Mouse (Mus musculus) lung, adult 10 weeks (tissue): ENCODE data around the gene Gpr35. TPM values are rescaled to one million over a fixed set of nuclear protein-coding genes. Genes with fewer than 3 reads are reported as not detected.

Experiments used
- polyA plus RNA-seq: library from polyadenylated mRNA; stranded (reverse); fragments of 350-450 nt; fragmentation: Illumina TruSeq; extraction: RNeasy Lipid Tissue Mini Kit (QIAGEN cat#74804); gene quantifications from one replicate; pipeline ENCODE4 v1.2.3, GENCODE M21; 2014; ENCODE audit warnings: low read depth, low replicate concordance; ENCODE audit not compliant: insufficient read depth

Gene Gpr35
- polyA plus RNA-seq: 1.8 TPM

DNA sequence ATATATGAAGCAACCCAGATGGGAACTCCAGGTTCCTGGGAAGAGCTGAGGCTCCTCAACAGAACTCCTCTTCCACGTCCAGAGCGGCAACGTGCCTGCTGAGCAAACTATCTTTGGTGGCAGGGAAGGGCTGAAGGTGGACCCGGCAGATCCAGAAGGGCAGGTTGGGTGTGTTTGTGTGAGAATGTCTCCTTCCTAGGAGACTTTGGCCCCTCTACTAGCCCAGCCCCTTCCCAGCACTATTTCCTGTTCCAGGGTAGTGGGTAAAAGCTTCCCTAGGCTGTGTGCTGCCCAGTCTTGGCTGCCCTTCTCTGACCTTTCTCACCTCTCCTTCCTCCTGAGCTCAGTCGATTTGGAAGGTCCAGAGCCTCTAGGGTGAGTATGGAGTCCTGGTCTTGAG lies at the start of gene Gpr35:
Gene Gpr35, plus strand, starts transcription at position 259 of the 400 bp plus-strand sequence.

DNA sequence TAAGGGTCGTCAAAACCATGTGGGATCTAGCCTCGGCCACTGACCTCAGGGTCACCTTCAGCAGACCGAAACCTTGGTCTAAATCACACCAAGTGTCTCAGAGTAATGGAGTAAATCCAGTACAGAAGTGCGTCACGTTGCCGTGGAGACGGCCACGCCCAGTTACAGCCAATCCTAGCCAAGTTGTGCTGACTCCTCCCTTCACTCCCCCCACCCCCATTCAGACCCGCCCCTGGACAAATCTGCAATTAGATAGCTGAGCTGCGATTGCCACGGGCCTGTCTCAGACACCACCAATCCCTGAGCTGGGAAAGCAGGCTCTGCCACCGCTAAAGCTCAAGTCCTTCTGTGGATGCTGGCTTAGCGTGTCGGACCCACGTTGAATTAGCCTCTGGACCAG lies 47.9 kb upstream of the Gpr35 start, which contains the start of gene Ankmy1:
Gene Ankmy1, minus strand, starts transcription at position 121 of the 400 bp plus-strand sequence.

DNA sequence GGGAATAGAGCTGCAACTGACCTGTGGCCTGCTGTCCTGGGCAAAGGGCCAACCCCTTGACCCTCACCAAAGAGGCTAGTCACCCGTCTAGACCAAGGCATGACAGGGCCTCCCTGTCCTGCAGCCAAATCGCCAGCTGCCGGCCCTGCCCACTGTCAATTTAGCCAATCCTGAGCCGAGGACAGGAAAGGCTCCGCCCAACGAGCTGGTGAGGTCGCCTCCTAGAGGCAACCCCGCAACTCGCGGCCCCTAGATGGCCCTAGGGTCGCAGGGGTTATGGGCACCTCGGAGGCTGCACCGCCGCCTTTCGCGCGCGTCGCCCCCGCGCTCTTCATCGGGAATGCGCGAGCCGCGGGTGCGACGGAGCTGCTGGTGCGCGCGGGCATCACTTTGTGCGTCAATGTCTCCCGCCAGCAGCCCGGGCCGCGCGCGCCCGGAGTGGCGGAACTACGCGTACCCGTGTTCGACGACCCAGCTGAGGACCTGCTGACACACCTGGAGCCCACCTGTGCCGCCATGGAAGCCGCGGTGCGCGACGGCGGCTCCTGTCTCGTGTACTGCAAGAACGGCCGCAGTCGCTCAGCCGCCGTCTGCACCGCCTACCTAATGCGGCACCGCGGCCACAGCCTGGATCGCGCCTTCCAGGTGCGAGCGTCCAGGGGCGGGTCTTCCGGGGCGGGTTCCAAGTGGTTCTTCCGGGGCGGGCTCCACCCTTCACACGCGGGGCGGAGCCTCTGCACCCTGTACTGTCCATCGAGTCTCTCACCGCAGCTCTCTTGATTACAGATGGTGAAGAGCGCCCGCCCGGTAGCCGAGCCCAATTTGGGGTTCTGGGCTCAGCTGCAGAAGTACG lies 43.7 kb upstream of the Gpr35 start, which contains the start of gene Dusp28:
Gene Dusp28, plus strand, starts transcription at position 203 of the 853 bp plus-strand sequence.

DNA sequence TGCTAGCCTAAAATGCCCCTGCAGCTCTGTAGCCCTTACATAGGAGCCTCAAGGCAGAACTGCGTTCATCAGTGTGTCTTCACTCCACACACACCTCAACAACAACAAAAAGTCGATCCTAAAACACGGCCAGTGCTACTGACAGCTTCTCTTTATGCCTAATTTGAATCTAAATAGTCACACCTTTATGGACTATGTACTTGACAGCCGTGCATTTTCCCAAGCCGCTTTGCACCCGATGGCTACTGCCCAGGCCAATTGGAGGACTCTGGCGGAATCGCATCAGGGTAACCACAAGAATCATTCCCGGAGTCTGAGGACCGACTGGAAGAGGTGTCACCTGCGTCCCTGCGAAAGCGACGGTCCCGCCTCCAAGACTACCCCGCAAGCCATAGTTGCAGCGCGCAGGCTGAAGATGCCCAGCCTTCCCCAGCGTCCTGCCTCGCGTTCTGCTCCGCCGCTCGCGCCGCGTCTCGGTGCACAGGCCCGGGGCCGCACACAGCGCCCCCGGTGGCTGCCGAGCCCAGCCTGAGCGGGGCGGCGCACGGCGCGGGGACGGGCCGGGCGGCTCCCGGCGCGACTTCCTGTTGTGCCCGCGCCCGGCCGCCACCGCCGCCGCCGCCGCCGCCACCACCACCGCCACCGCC lies 40.3 kb upstream of the Gpr35 start, which contains the start of gene Rnpepl1:
Gene Rnpepl1, plus strand, starts transcription at position 545 of the 647 bp plus-strand sequence.

DNA sequence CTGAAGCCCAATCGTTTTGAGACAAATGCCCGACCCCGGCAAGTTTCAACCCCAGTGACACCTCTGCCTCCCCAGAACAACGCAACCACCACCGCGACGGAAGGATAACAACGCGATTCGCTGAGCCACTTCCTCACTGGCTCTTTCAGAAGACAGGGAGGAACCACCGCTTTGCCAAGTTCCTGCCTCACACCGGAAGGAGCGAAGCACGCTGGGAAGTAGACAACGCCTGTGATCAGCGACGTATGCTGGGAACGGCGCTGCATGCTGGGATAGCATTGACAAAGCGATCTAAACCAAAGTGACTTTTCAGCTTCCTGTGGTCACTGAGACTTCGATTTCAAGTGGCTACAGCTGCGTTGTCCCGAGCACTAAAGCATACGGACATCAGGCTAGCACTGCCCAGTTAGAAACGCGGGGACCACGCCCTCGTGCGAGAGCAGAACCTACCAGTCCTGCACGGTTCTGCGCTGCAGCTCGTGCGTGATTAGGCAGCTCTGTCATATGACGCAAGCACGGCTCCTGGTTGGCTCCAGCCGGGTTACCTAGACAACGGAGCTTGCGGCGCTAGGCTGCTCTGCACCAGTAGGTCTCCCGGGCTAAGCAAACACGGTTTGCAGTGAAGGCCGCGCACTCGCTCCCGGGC lies 16.4 kb upstream of the Gpr35 start, which contains the start of gene Capn10:
Gene Capn10, plus strand, starts transcription at position 195 of the 646 bp plus-strand sequence.

DNA sequence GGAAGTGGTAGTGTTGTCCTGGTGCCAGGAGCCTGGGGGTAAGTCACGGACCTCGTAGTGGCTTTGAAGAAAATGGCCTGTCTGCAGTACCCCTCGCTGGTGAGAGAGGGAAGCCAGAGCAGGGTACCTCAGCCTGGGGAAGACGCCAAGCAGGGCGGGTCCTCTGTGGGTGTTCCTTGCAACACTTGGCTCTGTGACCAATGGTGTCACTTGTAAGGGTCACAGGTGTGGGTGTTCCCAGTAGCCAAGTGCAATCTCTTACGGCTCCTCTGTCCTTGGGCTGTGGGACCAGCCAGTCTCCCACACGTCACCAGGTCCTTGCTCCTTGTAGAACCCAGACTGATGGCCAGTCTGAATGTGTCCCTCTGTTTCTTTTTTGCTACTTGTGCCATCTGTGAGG lies 55.4 kb downstream of the Gpr35 start, which contains the start of gene Aqp12:
Gene Aqp12, plus strand, starts transcription at position 274 of the 400 bp plus-strand sequence.

Other genes starting within 250 kb of the Gpr35 start
- gene Gpc1, start 119.2 kb upstream of the Gpr35 start, polyA plus RNA-seq: 8.7 TPM
- gene Ankmy1, start 48.0 kb upstream of the Gpr35 start, polyA plus RNA-seq: 0.85 TPM
- gene Dusp28, start 43.9 kb upstream of the Gpr35 start, polyA plus RNA-seq: 12.0 TPM
- 72.0 TPM for gene Rnpepl1, start 40.1 kb upstream of the Gpr35 start, polyA plus RNA-seq
- 11.5 TPM for gene Capn10, start 16.5 kb upstream of the Gpr35 start, polyA plus RNA-seq
- not detected for gene Aqp12, start 55.5 kb downstream of the Gpr35 start, polyA plus RNA-seq
- gene Kif1a, start 151.1 kb downstream of the Gpr35 start, polyA plus RNA-seq: 0.69 TPM
- gene Agxt, start 184.4 kb downstream of the Gpr35 start, polyA plus RNA-seq: not detected
- gene 2310007B03Rik, start 210.1 kb downstream of the Gpr35 start, polyA plus RNA-seq: 25.5 TPM
- 0.73 TPM for gene Crocc2, start 217.9 kb downstream of the Gpr35 start, polyA plus RNA-seq